Mouse (Mus musculus) granulocyte monocyte progenitor cell, adult 5-6 weeks (primary cell): ENCODE measurements at regions not wholly inside any gene's neighbourhood (a gene's known extent, or its start where the extent isn't known, plus 50 kb on each side); places are given as distances from the start of the nearest gene placed in this dataset.

ENCODE experiments used
- ATAC-seq: replicated peaks from 2 replicates; pipeline ENCODE4 v1.8.0; 2016; ENCODE audit warnings: mild to moderate bottlenecking, moderate TSS enrichment, inconsistent platforms; ENCODE audit not compliant: poor library complexity, severe bottlenecking

GRCm38 (mm10) chr15:25468478-25468877, 54.9 kb upstream of the Basp1 start:
- ATAC-seq: peak; percentile 48

- no peak for ATAC-seq
These were observed 55.8 kb upstream of the Basp1 start for GRCm38 (mm10) chr15:25469185-25469845.

DNA sequence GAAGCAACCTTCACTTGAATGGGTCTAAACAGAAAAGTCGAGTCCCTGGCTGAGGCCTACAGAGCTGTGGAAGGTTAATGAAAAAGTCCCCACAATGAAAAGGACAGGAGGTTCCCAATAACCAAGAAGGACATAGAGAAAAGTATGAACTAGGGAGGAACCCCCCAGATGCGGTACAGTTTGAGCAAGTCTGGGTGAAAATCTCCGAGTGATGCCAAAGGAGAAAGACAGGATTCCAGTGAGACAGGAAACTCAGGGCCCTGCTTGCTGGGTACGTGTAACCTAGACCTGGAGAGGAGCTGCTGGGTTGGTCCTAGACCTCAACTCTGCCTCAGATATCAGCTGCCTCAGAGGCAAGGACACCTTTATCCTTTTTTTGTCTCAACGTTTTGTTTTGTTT, 57.8 kb upstream of the Basp1 start:
- no peak for ATAC-seq

DNA sequence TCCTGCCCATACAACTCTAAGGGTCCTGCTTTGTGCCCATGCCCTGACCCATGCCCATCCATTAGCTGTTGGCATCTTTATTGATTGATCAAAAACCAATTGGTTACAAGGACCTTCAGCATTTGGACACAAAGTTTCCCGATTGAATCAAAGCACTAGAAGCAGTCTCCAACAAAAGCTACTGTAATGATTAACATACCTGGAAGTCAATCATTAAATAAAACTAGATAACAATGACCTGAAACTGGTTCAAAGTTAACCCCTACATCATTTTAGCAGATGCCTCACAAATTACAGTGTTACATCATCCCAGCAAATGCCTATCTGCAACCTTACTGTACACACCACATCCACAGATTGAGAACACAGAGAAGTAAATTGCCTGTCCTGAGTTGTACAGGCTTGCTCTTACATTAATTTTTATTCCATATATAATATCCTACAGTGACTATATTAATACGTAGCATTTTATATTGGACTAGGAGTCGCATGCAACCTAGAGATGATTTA, 59.7 kb upstream of the Basp1 start:
- ATAC-seq: no peak

DNA sequence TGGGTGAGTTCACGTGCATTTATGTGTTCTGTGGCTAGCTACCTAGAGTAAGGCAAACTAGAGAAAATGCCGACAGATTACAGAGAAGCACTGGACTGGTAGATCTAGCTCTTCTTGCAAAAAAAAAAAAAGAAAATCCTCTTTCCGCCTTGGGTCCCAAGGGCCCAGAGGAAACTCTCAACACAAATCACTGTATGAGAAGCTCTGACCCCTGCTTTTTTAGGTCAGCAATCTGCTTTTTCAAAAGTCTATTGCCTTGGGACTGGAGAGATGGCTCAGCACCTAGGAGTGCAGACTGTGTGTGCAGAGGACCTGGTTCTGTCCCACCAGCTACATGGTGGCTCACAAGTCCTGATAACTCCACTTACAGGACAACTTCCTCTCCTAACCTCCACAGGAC, 60.5 kb upstream of the Basp1 start:
- ATAC-seq: no peak

- no peak for ATAC-seq
These were observed 69.0 kb upstream of the Basp1 start for GRCm38 (mm10) chr15:25482586-25482985.

- ATAC-seq: no peak
These were observed 71.8 kb upstream of the Basp1 start for GRCm38 (mm10) chr15:25485372-25485771.

DNA sequence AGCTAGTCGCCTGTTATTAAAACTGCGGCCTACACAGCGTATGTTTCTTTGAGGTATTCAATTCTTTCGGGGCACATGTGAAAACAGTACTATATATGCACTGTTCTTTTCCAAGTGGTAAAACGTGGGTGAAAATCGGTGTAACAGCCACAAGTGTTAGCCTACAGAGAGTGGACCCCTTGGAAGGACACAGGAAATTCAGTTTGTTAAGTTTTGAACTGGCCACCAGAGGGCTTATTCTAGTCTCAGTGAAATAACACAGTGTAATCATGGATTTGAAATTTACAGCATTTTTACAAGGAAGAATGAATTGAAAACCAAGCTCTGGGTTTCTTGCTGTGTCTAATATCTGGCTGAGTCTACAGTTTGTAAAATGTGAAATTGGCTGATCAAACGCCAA, 72.6 kb upstream of the Basp1 start:
- ATAC-seq: no peak

- ATAC-seq: no peak
These were observed 76.2 kb upstream of the Basp1 start for GRCm38 (mm10) chr15:25489804-25490203.

DNA sequence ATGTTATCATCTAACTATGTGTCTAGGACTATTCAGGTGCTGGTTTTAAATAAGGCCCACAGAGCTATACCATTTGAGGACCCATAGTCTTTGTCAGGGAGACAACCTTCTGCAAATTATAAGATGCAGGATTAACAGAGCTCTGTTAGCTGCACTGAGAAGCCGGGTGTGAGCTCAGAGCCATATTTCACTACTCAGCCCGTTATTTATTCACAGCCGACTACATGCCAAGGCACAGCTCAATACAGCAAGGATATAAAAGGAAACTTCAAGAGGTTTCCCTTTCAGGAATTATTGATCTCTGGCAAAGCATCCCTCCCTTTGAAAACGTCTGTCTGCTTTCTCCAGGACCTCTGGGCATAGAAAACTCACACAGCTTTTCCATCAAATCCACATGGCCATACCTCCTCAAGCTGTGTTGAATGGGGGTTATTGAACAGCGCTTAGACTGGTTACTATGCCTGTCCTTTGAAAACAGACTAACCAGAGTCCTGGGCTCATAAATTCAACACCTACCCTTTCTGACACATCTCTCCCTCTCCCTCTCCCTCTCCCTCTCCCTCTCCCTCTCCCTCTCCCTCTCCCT, 78.7 kb upstream of the Basp1 start:
- ATAC-seq: no peak

DNA sequence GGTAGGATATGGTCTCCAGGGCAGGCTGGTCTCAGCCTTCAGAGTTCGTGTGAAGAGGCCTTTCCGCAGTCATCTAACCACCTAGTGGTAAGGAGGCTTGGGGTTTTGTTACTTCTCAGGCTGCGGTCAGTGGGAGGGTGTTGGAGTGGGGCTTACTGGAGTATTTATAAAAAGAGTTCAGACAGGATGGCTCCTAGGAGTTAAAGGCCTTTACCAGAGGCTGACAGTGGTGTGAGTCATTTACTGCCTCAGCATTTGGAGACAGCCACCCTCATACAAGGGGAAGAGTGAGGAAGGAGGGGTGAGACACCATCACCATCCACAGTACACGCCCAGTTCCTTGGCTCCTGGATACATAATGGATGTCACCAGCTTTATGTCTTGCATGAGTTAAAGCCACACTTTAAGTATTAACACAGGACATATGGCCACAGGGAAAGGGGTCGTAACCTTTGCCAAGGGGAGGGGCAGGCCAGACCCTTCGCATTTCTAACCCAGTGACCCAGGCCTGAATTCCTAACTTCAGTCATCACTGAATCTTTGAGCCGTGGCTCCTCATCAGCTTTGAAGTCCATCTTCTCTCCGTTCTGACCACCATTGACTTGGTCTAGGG, 81.2 kb upstream of the Basp1 start:
- ATAC-seq: no peak

DNA sequence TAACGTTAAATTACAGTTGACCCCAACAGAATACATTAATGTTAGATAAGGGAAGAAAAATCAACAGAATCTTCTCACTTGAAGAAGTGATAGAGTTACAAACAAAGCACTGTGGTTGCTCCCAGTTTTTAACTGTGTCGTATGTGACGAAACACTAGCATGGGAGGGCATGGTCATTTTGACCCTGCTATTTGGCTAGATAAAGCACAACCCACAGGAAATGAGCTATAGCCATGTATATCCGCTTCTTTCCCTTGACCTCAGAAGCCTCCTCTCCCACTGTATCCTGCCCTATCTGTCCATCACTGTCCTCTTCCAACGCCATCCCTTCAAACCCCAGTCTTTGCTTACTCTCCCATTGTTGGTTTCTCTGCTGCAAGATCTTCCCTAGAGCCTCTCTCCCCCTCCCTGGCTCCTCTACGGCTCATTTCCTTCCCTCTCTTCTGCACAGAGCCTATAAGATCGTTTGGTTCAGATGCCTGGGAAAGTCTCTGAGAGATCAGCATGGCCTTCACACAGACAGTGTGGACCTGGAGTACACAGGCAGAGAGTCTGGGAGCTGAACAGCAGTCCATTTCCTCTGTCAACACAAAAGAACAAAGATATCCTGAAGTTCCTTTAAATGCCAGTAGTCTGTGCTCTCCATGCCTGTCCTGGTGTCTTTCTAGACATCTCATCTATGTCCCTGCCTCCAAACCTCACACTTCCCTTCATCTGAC, 82.5 kb upstream of the Basp1 start:
- ATAC-seq: peak; percentile 52

GRCm38 (mm10) chr15:25497743-25498142, 84.2 kb upstream of the Basp1 start:
- ATAC-seq: no peak

DNA sequence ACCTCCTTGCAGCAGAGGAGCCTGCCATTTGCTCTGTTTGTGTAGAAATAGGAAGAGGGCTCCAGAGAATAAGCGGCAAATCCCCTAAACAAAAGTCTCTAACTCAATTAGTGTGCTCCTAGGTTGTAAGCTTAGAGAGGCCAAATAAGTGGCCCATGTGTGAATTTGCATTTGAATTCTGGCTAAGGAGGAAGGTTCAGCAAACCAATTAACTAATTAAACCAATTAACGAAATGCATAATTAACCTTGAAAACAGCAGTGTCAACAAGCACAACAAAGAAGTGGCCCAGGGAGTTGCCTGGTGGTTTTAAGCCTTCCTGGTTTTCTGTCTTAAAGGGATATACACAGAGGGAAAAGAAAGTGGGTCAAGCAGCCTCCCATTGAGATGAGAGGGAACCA, 84.9 kb upstream of the Basp1 start:
- ATAC-seq: no peak

DNA sequence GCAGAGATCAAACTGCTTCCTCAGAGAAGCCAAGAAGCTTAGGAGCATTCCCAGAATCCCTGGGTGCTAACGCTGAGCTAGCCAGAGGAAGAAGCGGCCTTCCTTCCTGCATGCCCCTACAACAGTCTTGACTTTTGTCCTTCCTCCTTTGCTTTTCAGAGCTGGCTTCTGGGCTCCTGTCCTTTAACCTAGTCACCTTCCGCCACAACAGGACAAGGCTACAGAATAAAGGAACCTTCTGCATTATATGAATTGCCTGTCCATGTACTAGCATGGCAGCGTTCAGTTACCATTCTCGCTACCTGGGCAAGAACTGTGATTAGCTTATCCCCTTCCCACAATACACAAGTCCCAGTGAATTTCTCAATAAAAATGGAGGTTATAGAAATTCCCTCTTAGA, 88.9 kb upstream of the Basp1 start:
- no peak for ATAC-seq

DNA sequence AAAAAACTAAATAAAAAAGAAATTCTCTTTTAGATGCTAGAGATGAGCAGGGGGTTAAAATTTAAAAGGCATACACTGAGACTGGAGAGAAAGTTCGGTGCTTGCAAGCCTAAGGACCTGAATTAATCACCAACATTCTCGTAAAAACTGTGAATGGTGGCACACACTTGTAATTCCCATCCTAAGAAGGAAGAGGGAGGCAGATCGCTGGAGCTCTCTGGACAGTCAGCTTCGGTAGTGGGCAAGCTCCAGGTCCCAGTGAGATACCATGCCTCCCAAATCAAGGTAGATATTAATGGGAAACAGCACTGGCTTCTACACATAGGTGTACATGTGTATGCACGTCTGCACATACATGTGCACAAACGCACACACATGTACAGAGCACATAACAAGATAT, 89.5 kb upstream of the Basp1 start:
- ATAC-seq: no peak

DNA sequence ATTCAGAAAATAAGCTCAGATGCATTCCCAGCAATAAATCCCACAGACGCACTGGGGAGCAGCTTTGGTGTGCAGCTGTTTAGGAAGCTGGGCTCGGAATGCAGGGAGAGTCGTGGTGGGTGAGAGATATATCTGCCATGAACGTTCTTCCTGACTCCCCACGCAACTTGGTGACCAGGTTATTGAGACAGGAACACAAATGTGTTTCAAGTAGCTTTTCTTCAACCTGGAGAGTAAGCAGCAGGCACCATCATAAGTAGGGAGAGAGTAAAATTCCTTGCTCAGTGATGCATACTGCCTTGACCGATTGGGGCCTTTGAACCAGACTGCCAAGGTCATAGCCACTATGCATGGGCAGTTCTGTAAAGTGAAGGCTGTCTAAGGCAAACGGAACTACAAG, 95.6 kb upstream of the Basp1 start:
- ATAC-seq: no peak

GRCm38 (mm10) chr15:25509584-25509983, 96.0 kb upstream of the Basp1 start:
- no peak for ATAC-seq

- no peak for ATAC-seq
These were observed 96.5 kb upstream of the Basp1 start for GRCm38 (mm10) chr15:25510060-25510492.

DNA sequence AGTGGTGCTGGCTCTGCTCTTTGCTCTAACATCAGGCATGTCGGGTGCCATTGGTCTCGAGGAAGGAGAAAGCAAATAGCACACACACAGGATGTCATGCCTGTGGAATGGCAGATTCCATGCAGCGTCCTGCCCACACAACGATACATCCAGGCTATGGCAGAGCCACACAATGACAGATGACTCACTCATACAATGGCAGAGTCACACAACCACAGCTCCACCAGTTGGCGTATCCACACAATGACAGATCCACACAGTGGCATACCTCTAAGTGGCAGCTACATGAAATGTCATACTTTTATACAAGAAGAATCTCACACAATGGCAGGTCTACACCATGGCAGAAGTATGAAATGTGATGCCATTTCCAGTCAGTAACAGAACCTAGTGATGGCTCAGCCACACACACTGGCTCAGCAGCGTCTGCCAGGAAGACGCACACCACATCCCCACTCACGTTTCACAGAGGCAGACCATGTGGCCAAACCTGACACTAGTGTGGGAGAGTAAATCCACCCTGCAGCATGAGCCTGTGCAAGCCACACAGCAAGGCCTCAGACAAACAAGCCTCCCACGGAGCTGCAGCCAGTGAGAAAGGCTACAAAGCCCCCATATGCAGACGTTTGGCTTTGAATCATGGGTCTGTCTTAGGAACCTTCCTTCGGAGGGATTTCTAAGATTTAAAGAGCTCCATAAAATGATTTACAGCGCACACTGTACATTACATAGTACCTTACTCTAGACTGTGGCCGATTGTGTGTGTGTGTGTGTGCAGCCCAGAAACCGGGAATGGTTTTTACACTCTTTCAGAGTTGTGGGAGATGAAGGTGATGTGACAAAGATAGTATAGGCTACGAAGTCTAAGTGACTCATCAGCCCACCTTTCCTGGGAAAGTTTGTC, 104.0 kb upstream of the Myo10 start:
- no peak for ATAC-seq
